Mouse (Mus musculus) urinary bladder, adult 2 months (tissue): ENCODE measurements around the gene Gm20388. TPM values are rescaled to one million over a fixed set of nuclear protein-coding genes. Genes with fewer than 3 reads are reported as not detected.

Experiments
- DNase-seq: peaks from one replicate; pipeline ENCODE4 v3.0.0; 2022; ENCODE audit warnings: low spot score
- polyA plus RNA-seq: library from polyadenylated mRNA; depleted of rRNA; stranded (reverse); fragments of >200 nt; gene quantifications from 2 replicates; pipeline ENCODE4 v1.2.3, GENCODE M21; 2012

Gm20388 gene
- polyA plus RNA-seq, 1 experiment = 50.2 TPM

GRCm38 (mm10) chr8:123672648-123673047 lies 3762.0 kb downstream of the Gm20388 start:
- no peak for DNase-seq

- no peak for DNase-seq
Observed at GRCm38 (mm10) chr8:123675611-123676010, 3765.0 kb downstream of the Gm20388 start.

GRCm38 (mm10) chr8:123678390-123678789 lies 3767.7 kb downstream of the Gm20388 start:
- no peak for DNase-seq

- DNase-seq = no peak
Observed at GRCm38 (mm10) chr8:123682073-123682761, 3771.6 kb downstream of the Gm20388 start.

- no peak for DNase-seq
Observed at GRCm38 (mm10) chr8:123683321-123683720, 3772.7 kb downstream of the Gm20388 start.

GRCm38 (mm10) chr8:123684806-123685205 lies 3774.2 kb downstream of the Gm20388 start:
- DNase-seq = no peak

GRCm38 (mm10) chr8:123685477-123685876 lies 3774.8 kb downstream of the Gm20388 start:
- DNase-seq = no peak

GRCm38 (mm10) chr8:123687826-123688225 lies 3777.2 kb downstream of the Gm20388 start:
- DNase-seq = no peak

GRCm38 (mm10) chr8:123692165-123692962 lies 3781.7 kb downstream of the Gm20388 start:
- DNase-seq = no peak

- no peak for DNase-seq
Observed at GRCm38 (mm10) chr8:123696167-123696566, 3785.5 kb downstream of the Gm20388 start.

GRCm38 (mm10) chr8:123697329-123697728 lies 3786.7 kb downstream of the Gm20388 start:
- DNase-seq = no peak

GRCm38 (mm10) chr8:123700399-123701070 lies 3789.9 kb downstream of the Gm20388 start:
- DNase-seq = no peak

GRCm38 (mm10) chr8:123701952-123702587 lies 3791.4 kb downstream of the Gm20388 start:
- no peak for DNase-seq

- DNase-seq = no peak
Observed at GRCm38 (mm10) chr8:123705376-123705775, 3794.7 kb downstream of the Gm20388 start.

GRCm38 (mm10) chr8:123707137-123707536 lies 3796.5 kb downstream of the Gm20388 start:
- DNase-seq = no peak

GRCm38 (mm10) chr8:123708729-123709128 lies 3798.1 kb downstream of the Gm20388 start:
- no peak for DNase-seq

GRCm38 (mm10) chr8:123710335-123710734 lies 3799.7 kb downstream of the Gm20388 start:
- no peak for DNase-seq

- DNase-seq = no peak
Observed at GRCm38 (mm10) chr8:123714451-123714850, 3803.8 kb downstream of the Gm20388 start.

GRCm38 (mm10) chr8:123715916-123716592 lies 3805.4 kb downstream of the Gm20388 start:
- no peak for DNase-seq

GRCm38 (mm10) chr8:123717104-123717503 lies 3806.5 kb downstream of the Gm20388 start:
- DNase-seq = no peak
